Mouse (Mus musculus): Measurements from ENCODE around the gene Bnipl.
"Not testable (repeated sequence)": the region's sequence is repeated elsewhere in the genome, so short reads cannot be mapped to it uniquely, and the experiment has no call there.

Bnipl gene

GRCm38 (mm10) chr3:95235386-95236301, 15.3 kb downstream of the Bnipl start:
- DNase-seq, result no peak

GRCm38 (mm10) chr3:95233303-95233980, 17.6 kb downstream of the Bnipl start:
- no peak for DNase-seq

GRCm38 (mm10) chr3:95232771-95233170, 18.2 kb downstream of the Bnipl start:
- no peak for DNase-seq

GRCm38 (mm10) chr3:95231298-95232221, 19.4 kb downstream of the Bnipl start, which contains the start of gene Mllt11:
Gene Mllt11 (minus strand): TSS chr3:95232171.
- no peak for DNase-seq

- no peak for DNase-seq
Observed at GRCm38 (mm10) chr3:95230495-95231297, 20.3 kb downstream of the Bnipl start.

- DNase-seq, result peak; percentile 59
Observed at GRCm38 (mm10) chr3:95229781-95230494, 21.1 kb downstream of the Bnipl start.

GRCm38 (mm10) chr3:95228894-95229780, 21.9 kb downstream of the Bnipl start:
- peak; percentile 72 for DNase-seq

GRCm38 (mm10) chr3:95228148-95228893, 22.7 kb downstream of the Bnipl start, which contains the start of gene Cdc42se1:
Gene Cdc42se1 (plus strand): TSS chr3:95228732.
- DNase-seq, result peak; percentile 86

- DNase-seq, result peak; percentile 6
Observed at GRCm38 (mm10) chr3:95227214-95227613, 23.8 kb downstream of the Bnipl start.

GRCm38 (mm10) chr3:95224295-95224694, 26.7 kb downstream of the Bnipl start:
- DNase-seq, result peak; percentile 45

GRCm38 (mm10) chr3:95223041-95223440, 28.0 kb downstream of the Bnipl start:
- no peak for DNase-seq

- peak; percentile 23 for DNase-seq
Observed at GRCm38 (mm10) chr3:95218466-95219137, 32.4 kb downstream of the Bnipl start.

GRCm38 (mm10) chr3:95217255-95218134, 33.5 kb downstream of the Bnipl start, which contains the start of gene Gabpb2:
Gene Gabpb2 (minus strand): TSS chr3:95217916.
- peak; percentile 90 for DNase-seq

GRCm38 (mm10) chr3:95216655-95217254, 34.2 kb downstream of the Bnipl start:
- no peak for DNase-seq

- no peak for DNase-seq
Observed at GRCm38 (mm10) chr3:95213609-95213975, 37.4 kb downstream of the Bnipl start.

GRCm38 (mm10) chr3:95212889-95213608, 37.9 kb downstream of the Bnipl start:
- DNase-seq, result not testable (repeated sequence)
